Mouse (Mus musculus) lung, adult 2 months (tissue): ENCODE data around the gene Arhgef19.

ENCODE experiments used
- CTCF ChIP-seq: fragments of 200-500 bp; IDR thresholded peaks from 2 replicates; pipeline ENCODE4 v1.5.1; 2011; ENCODE audit warnings: mild to moderate bottlenecking, low read length, control low read depth; ENCODE audit not compliant: insufficient read depth
- POLR2A ChIP-seq: fragments of 200-500 bp; IDR thresholded peaks from 2 replicates; pipeline ENCODE4 v1.6.1; 2011; ENCODE audit warnings: low read depth, mild to moderate bottlenecking, control low read depth, low read length, borderline replicate concordance; ENCODE audit errors: extremely low read depth

DNA sequence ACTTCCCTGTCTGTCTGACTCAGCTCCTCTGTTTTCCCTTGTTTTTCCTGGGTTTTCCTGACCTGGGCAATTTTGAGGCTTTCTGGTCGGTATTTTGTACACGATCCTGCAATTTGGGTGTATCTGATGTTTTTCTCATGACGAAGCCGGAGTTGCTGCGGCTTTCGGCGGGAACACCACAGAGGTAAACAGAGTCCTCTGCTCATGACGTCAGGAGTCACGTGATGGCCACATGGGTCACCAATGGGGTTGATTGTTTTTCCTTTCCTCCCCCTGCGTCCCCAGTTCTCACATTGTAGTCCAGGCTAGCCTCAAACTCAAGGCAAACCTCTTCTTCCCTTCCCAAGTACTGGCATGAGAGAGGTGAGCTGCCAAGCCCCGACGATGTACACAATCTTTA, 20.1 kb downstream of the Arhgef19 start:
- TF ChIP-seq POLR2A = no peak
- TF ChIP-seq CTCF = no peak
